Mouse (Mus musculus) erythroblast, adult 5-6 weeks (primary cell): ENCODE measurements around the gene Ffar3. TPM values are rescaled to one million over a fixed set of nuclear protein-coding genes. Genes with fewer than 3 reads are reported as not detected.

Source experiments
- total RNA-seq, 2 experiments: library from RNA; stranded (forward) in 1 of 2; stranded (reverse) in 1 of 2; fragments of 150-400 nt in 1 of 2; fragments of 200-764, 138-1000 nt in 1 of 2; gene quantifications; 2 replicates each; pipeline versions ENCODE4 v1.2.3 to v1.2.4; 2015 to 2017; ENCODE audit warnings: low replicate concordance in 2 of 2

Ffar3 gene
- total RNA-seq, 2 experiments from 2014 or later: not detected

Other genes starting within 250 kb of the Ffar3 start
- not detected in 2 replicates for gene Upk1a, start 243.3 kb downstream of the Ffar3 start, total RNA-seq (2015; ENCODE audit: low replicate concordance)
- gene Upk1a, start 243.3 kb downstream of the Ffar3 start, total RNA-seq (2017; ENCODE audit: low replicate concordance): not detected in 2 replicates
- gene Cox6b1, start 230.0 kb downstream of the Ffar3 start, total RNA-seq (2015; ENCODE audit: low replicate concordance): 74.4 and 173 TPM in 2 replicates
- 135 and 145 TPM in 2 replicates for gene Cox6b1, start 230.0 kb downstream of the Ffar3 start, total RNA-seq (2017; ENCODE audit: low replicate concordance)
- not detected in 2 replicates for gene Etv2, start 220.3 kb downstream of the Ffar3 start, total RNA-seq (2015; ENCODE audit: low replicate concordance)
- not detected in 2 replicates for gene Etv2, start 220.3 kb downstream of the Ffar3 start, total RNA-seq (2017; ENCODE audit: low replicate concordance)
- gene Rbm42, start 205.9 kb downstream of the Ffar3 start, total RNA-seq (2015; ENCODE audit: low replicate concordance): 12.3 and 22.5 TPM in 2 replicates
- gene Rbm42, start 205.9 kb downstream of the Ffar3 start, total RNA-seq (2017; ENCODE audit: low replicate concordance): 14.0 and 15.1 TPM in 2 replicates
- 1.5 and 9.2 TPM in 2 replicates for gene Haus5, start 191.2 kb downstream of the Ffar3 start, total RNA-seq (2015; ENCODE audit: low replicate concordance)
- 10.5 and 13.7 TPM in 2 replicates for gene Haus5, start 191.2 kb downstream of the Ffar3 start, total RNA-seq (2017; ENCODE audit: low replicate concordance)
- not detected in 2 replicates for gene Pmis2, start 184.6 kb downstream of the Ffar3 start, total RNA-seq (2015; ENCODE audit: low replicate concordance)
- not detected in 2 replicates for gene Pmis2, start 184.6 kb downstream of the Ffar3 start, total RNA-seq (2017; ENCODE audit: low replicate concordance)
- not detected in 2 replicates for gene 2200002J24Rik, start 157.3 kb downstream of the Ffar3 start, total RNA-seq (2015; ENCODE audit: low replicate concordance)
- gene 2200002J24Rik, start 157.3 kb downstream of the Ffar3 start, total RNA-seq (2017; ENCODE audit: low replicate concordance): not detected in 2 replicates
- gene Atp4a, start 144.0 kb downstream of the Ffar3 start, total RNA-seq (2015; ENCODE audit: low replicate concordance): not detected in 2 replicates
- gene Atp4a, start 144.0 kb downstream of the Ffar3 start, total RNA-seq (2017; ENCODE audit: low replicate concordance): 0.14 and 0.68 TPM in 2 replicates
- 28.4 and 42.4 TPM in 2 replicates for gene Tmem147, start 126.6 kb downstream of the Ffar3 start, total RNA-seq (2015; ENCODE audit: low replicate concordance)
- 9.4 and 12.8 TPM in 2 replicates for gene Tmem147, start 126.6 kb downstream of the Ffar3 start, total RNA-seq (2017; ENCODE audit: low replicate concordance)
- not detected in 2 replicates for gene Gapdhs, start 112.5 kb downstream of the Ffar3 start, total RNA-seq (2015; ENCODE audit: low replicate concordance)
- gene Gapdhs, start 112.5 kb downstream of the Ffar3 start, total RNA-seq (2017; ENCODE audit: low replicate concordance): not detected in 2 replicates
- gene Sbsn, start 104.7 kb downstream of the Ffar3 start, total RNA-seq (2015; ENCODE audit: low replicate concordance): not detected in 2 replicates
- not detected in 2 replicates for gene Sbsn, start 104.7 kb downstream of the Ffar3 start, total RNA-seq (2017; ENCODE audit: low replicate concordance)
- 7.7 and 29.0 TPM in 2 replicates for gene Dmkn, start 92.4 kb downstream of the Ffar3 start, total RNA-seq (2015; ENCODE audit: low replicate concordance)
- gene Dmkn, start 92.4 kb downstream of the Ffar3 start, total RNA-seq (2017; ENCODE audit: low replicate concordance): 5.3 and 10.9 TPM in 2 replicates
- gene Krtdap, start 68.3 kb downstream of the Ffar3 start, total RNA-seq (2015; ENCODE audit: low replicate concordance): not detected in 2 replicates
- not detected in 2 replicates for gene Krtdap, start 68.3 kb downstream of the Ffar3 start, total RNA-seq (2017; ENCODE audit: low replicate concordance)
- 8.1 and 11.1 TPM in 2 replicates for gene Ffar2, start 32.4 kb downstream of the Ffar3 start, total RNA-seq (2015; ENCODE audit: low replicate concordance)
- gene Ffar2, start 32.4 kb downstream of the Ffar3 start, total RNA-seq (2017; ENCODE audit: low replicate concordance): 10.6 and 12.3 TPM in 2 replicates
- not detected in 2 replicates for gene Ffar1, start 5.4 kb upstream of the Ffar3 start, total RNA-seq (2015; ENCODE audit: low replicate concordance)
- gene Ffar1, start 5.4 kb upstream of the Ffar3 start, total RNA-seq (2017; ENCODE audit: low replicate concordance): not detected in 2 replicates
- gene Cd22, start 24.2 kb upstream of the Ffar3 start, total RNA-seq (2015; ENCODE audit: low replicate concordance): 1.0 and 19.6 TPM in 2 replicates
- 0.42 TPM in 1 of 2 replicates, not detected in the other for gene Cd22, start 24.2 kb upstream of the Ffar3 start, total RNA-seq (2017; ENCODE audit: low replicate concordance)
- gene Mag, start 58.7 kb upstream of the Ffar3 start, total RNA-seq (2015; ENCODE audit: low replicate concordance): not detected in 2 replicates
- gene Mag, start 58.7 kb upstream of the Ffar3 start, total RNA-seq (2017; ENCODE audit: low replicate concordance): 0.70 TPM in 1 of 2 replicates, not detected in the other
- not detected in 2 replicates for gene Hamp2, start 68.5 kb upstream of the Ffar3 start, total RNA-seq (2015; ENCODE audit: low replicate concordance)
- not detected in 2 replicates for gene Hamp2, start 68.5 kb upstream of the Ffar3 start, total RNA-seq (2017; ENCODE audit: low replicate concordance)
- gene Hamp, start 87.9 kb upstream of the Ffar3 start, total RNA-seq (2015; ENCODE audit: low replicate concordance): not detected in 2 replicates
- gene Hamp, start 87.9 kb upstream of the Ffar3 start, total RNA-seq (2017; ENCODE audit: low replicate concordance): not detected in 2 replicates
- 36.5 and 39.3 TPM in 2 replicates for gene Usf2, start 100.6 kb upstream of the Ffar3 start, total RNA-seq (2015; ENCODE audit: low replicate concordance)
- 47.0 and 47.3 TPM in 2 replicates for gene Usf2, start 100.6 kb upstream of the Ffar3 start, total RNA-seq (2017; ENCODE audit: low replicate concordance)
- 2.9 TPM in 1 of 2 replicates, not detected in the other for gene Lsr, start 117.3 kb upstream of the Ffar3 start, total RNA-seq (2015; ENCODE audit: low replicate concordance)
- 0.70 and 0.77 TPM in 2 replicates for gene Lsr, start 117.3 kb upstream of the Ffar3 start, total RNA-seq (2017; ENCODE audit: low replicate concordance)
- not detected in 2 replicates for gene Fam187b, start 117.6 kb upstream of the Ffar3 start, total RNA-seq (2015; ENCODE audit: low replicate concordance)
- gene Fam187b, start 117.6 kb upstream of the Ffar3 start, total RNA-seq (2017; ENCODE audit: low replicate concordance): not detected in 2 replicates
- gene Fxyd5, start 186.3 kb upstream of the Ffar3 start, total RNA-seq (2015; ENCODE audit: low replicate concordance): 183 and 286 TPM in 2 replicates
- 67.1 and 90.7 TPM in 2 replicates for gene Fxyd5, start 186.3 kb upstream of the Ffar3 start, total RNA-seq (2017; ENCODE audit: low replicate concordance)
- gene Fxyd7, start 195.3 kb upstream of the Ffar3 start, total RNA-seq (2015; ENCODE audit: low replicate concordance): not detected in 2 replicates
- gene Fxyd7, start 195.3 kb upstream of the Ffar3 start, total RNA-seq (2017; ENCODE audit: low replicate concordance): not detected in 2 replicates
- not detected in 2 replicates for gene Fxyd1, start 201.0 kb upstream of the Ffar3 start, total RNA-seq (2015; ENCODE audit: low replicate concordance)
- gene Fxyd1, start 201.0 kb upstream of the Ffar3 start, total RNA-seq (2017; ENCODE audit: low replicate concordance): not detected in 2 replicates
- gene Lgi4, start 203.2 kb upstream of the Ffar3 start, total RNA-seq (2015; ENCODE audit: low replicate concordance): not detected in 2 replicates
- gene Lgi4, start 203.2 kb upstream of the Ffar3 start, total RNA-seq (2017; ENCODE audit: low replicate concordance): not detected in 2 replicates
- not detected in 2 replicates for gene Fxyd3, start 220.5 kb upstream of the Ffar3 start, total RNA-seq (2015; ENCODE audit: low replicate concordance)
- not detected in 2 replicates for gene Fxyd3, start 220.5 kb upstream of the Ffar3 start, total RNA-seq (2017; ENCODE audit: low replicate concordance)